Mouse (Mus musculus): ENCODE data around the gene Rps19bp1. TPM values are rescaled to one million over a fixed set of nuclear protein-coding genes. Genes with fewer than 3 reads are reported as not detected.

The Rps19bp1 gene
- polyA plus RNA-seq, 1 experiment from 2014 or later = 62.7 TPM

DNA sequence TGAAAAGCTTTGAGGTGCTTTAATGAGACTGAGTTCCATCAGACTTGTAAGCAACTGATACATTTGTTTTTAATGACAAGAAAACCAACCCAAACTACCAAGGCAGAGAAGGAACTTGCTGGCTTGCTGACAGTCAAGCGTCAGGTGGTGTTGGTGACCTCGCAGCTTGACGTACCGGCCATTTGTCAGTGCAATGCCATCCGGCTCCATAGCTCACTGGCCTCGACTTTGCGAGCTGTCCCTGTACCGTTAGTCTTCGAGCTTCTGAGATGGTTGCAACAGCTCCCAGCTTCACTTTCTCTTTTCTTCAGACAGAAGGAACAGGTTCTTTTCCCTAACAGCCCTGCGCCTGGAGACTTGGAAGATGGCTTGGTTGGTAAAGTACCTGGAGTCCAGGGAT lies 46.6 kb downstream of the Rps19bp1 start:
- 78% methylated on average over 10 of the region's 10 CpGs for WGBS
- Histone ChIP-seq H3K9ac (ENCODE audit: low read depth, low read length) (no peak overlapping the region), H3K9me3 (replicated peaks; ENCODE audit: low read length) (no peaks in the 10 kb centered on the region), H3K4me1 (replicated peaks; ENCODE audit: insufficient read depth, low read length) (no peaks in the 10 kb centered on the region), H3K27ac (no peak overlapping the region), H3K4me3 (replicated peaks; ENCODE audit: low read depth, low read length) (no peak overlapping the region), H3K4me2 (ENCODE audit: low read length) (no peak overlapping the region), H3K36me3 (ENCODE audit: insufficient read depth, low read length) (no peaks in the 10 kb centered on the region), H3K27me3 (ENCODE audit: insufficient read depth, low read length) (no peaks in the 10 kb centered on the region)
- ATAC-seq (replicated peaks; ENCODE audit: low FRiP score, low read depth) (no peak), DNase-seq (ENCODE audit: low spot score) (no peak)
- no peak for TF ChIP-seq CTCF (IDR thresholded peaks at IDR 0.05; ENCODE audit: low read depth)

DNA sequence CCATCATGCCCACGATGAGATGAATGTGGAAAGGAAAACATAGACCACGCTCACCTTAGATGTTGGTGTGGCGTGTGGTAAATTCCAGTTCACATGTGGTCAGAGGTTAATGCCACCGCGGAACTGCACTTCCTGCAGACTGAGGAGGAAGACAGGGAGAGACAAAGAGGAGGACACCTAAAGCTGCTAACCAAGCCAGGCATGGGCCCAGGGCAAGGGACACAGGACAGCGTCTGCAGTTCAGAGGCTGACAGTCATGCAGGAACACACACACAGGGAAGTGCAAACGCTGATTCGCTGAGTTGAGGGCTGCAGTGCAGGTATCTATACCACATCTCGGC lies 47.7 kb downstream of the Rps19bp1 start:
- WGBS = 60% methylated on average over 9 of the region's 9 CpGs
- Histone ChIP-seq H3K4me1 (replicated peaks; ENCODE audit: insufficient read depth, low read length) (no peaks in the 10 kb centered on the region), H3K9me3 (replicated peaks; ENCODE audit: low read length) (no peaks in the 10 kb centered on the region), H3K36me3 (ENCODE audit: insufficient read depth, low read length) (no peaks in the 10 kb centered on the region), H3K4me2 (ENCODE audit: low read length) (no peak overlapping the region), H3K9ac (ENCODE audit: low read depth, low read length) (no peak overlapping the region), H3K27ac (no peak overlapping the region), H3K27me3 (ENCODE audit: insufficient read depth, low read length) (no peaks in the 10 kb centered on the region), H3K4me3 (replicated peaks; ENCODE audit: low read depth, low read length) (no peak overlapping the region)
- ATAC-seq (replicated peaks; ENCODE audit: low FRiP score, low read depth) = no peak
- DNase-seq (ENCODE audit: low spot score) = no peak
- no peak for TF ChIP-seq CTCF (IDR thresholded peaks at IDR 0.05; ENCODE audit: low read depth)

DNA sequence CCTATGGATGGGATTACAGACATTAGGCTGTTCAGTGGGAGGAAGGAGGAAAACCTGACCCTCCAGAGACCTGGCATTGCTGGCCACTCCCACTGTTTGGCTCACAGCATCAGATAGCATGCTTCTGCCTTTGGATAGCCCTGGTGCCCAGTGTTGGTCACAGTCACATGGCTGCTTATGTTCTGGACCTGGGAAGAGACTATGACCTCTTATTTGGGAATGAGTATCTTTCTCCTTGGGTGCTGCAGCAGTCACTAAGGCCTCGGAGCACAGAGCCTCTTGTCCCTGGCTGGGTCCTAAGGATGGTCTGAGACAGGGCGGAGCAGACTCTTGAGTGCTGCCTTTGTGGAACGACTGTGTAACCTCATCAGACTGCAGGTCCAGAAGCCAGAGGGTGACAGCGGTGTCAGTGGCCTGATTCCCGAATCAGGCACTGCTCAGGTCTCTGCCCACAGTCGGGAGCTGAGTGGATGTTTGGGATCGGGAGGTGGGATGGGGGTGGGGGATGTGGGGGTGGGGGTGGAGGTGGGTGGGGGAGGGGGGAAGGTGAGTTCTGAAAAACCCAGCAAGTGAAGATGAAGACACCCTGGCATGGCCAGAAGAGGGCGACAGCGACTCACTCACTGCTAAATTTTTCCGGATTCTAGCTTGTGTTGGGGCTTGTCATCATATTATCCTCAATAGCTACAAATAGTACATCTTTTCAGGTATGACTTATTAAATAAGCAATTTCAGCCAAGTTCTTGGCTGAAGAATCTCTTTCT lies 48.2 kb downstream of the Rps19bp1 start:
- WGBS = 12% methylated on average over 10 of the region's 10 CpGs
- Histone ChIP-seq H3K9ac (ENCODE audit: low read depth, low read length) (no peak overlapping the region), H3K4me3 (replicated peaks; ENCODE audit: low read depth, low read length) (no peak overlapping the region), H3K27ac (no peak overlapping the region), H3K36me3 (ENCODE audit: insufficient read depth, low read length) (no peaks in the 10 kb centered on the region), H3K4me1 (replicated peaks; ENCODE audit: insufficient read depth, low read length) (no peaks in the 10 kb centered on the region), H3K27me3 (ENCODE audit: insufficient read depth, low read length) (no peaks in the 10 kb centered on the region), H3K9me3 (replicated peaks; ENCODE audit: low read length) (no peaks in the 10 kb centered on the region), H3K4me2 (ENCODE audit: low read length) (no peak overlapping the region)
- no peak for ATAC-seq (replicated peaks; ENCODE audit: low FRiP score, low read depth)
- DNase-seq (ENCODE audit: low spot score) = peak; percentile 49
- TF ChIP-seq CTCF (IDR thresholded peaks at IDR 0.05; ENCODE audit: low read depth) = peak; percentile 60

DNA sequence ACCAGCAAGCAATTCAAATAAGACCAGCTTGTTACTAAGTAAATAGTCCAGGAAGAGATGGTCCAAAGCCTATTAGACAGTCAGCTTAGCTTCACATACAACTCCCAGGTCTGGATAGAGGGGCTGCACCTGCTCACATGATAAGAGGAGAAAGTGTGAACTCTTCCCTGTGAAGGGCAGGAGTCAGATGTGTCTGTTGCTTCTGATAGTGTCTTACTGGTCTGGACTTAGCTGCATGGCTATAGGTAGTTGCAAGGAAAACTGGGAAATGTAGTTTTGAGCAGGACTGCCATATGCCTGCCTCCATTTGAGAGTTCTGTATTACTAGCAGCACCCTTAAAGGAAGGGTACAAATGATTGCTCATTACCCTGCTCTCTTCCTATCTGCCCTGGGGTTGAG lies 50.4 kb downstream of the Rps19bp1 start:
- Histone ChIP-seq H3K4me1 (replicated peaks; ENCODE audit: insufficient read depth, low read length) (no peaks in the 10 kb centered on the region), H3K36me3 (ENCODE audit: insufficient read depth, low read length) (no peaks in the 10 kb centered on the region), H3K9me3 (replicated peaks; ENCODE audit: low read length) (no peaks in the 10 kb centered on the region), H3K27me3 (ENCODE audit: insufficient read depth, low read length) (no peaks in the 10 kb centered on the region), H3K27ac (no peak overlapping the region), H3K4me2 (ENCODE audit: low read length) (no peak overlapping the region), H3K9ac (ENCODE audit: low read depth, low read length) (no peak overlapping the region), H3K4me3 (replicated peaks; ENCODE audit: low read depth, low read length) (no peak overlapping the region)
- DNase-seq (ENCODE audit: low spot score) (no peak), ATAC-seq (replicated peaks; ENCODE audit: low FRiP score, low read depth) (no peak)
- TF ChIP-seq CTCF (IDR thresholded peaks at IDR 0.05; ENCODE audit: low read depth) = no peak

Other genes starting within 250 kb of the Rps19bp1 start
- 6.5 and 6.8 TPM in 2 replicates for gene Pdgfb, start 249.3 kb downstream of the Rps19bp1 start, polyA plus RNA-seq (2015; fragmentation: Nextera tagmentation; extraction: Ambion mirVana)
- 21.8 and 24.1 TPM in 2 replicates for gene Syngr1, start 173.0 kb downstream of the Rps19bp1 start, polyA plus RNA-seq (2015; fragmentation: Nextera tagmentation; extraction: Ambion mirVana)
- 970 and 975 TPM in 2 replicates for gene Rpl3, start 172.4 kb downstream of the Rps19bp1 start, polyA plus RNA-seq (2015; fragmentation: Nextera tagmentation; extraction: Ambion mirVana)
- gene Tab1, start 131.2 kb downstream of the Rps19bp1 start, polyA plus RNA-seq (2015; fragmentation: Nextera tagmentation; extraction: Ambion mirVana) = 27.7 and 31.8 TPM in 2 replicates
- gene Mgat3, start 90.6 kb downstream of the Rps19bp1 start, polyA plus RNA-seq (2015; fragmentation: Nextera tagmentation; extraction: Ambion mirVana) = 6.7 and 7.4 TPM in 2 replicates
- 19.9 and 20.5 TPM in 2 replicates for gene Mief1, start 30.3 kb downstream of the Rps19bp1 start, polyA plus RNA-seq (2015; fragmentation: Nextera tagmentation; extraction: Ambion mirVana)
- gene AC140267.1, start 28.5 kb downstream of the Rps19bp1 start, polyA plus RNA-seq (2015; fragmentation: Nextera tagmentation; extraction: Ambion mirVana) = not detected in 2 replicates
- gene Atf4, start 9.1 kb downstream of the Rps19bp1 start, polyA plus RNA-seq (2015; fragmentation: Nextera tagmentation; extraction: Ambion mirVana) = 116 and 118 TPM in 2 replicates
- not detected in 2 replicates for gene Cacna1i, start 22.9 kb upstream of the Rps19bp1 start, polyA plus RNA-seq (2015; fragmentation: Nextera tagmentation; extraction: Ambion mirVana)

Measured in kidney, postnatal 0 days (tissue).